Mouse (Mus musculus) adipocyte (in vitro differentiated cells): ENCODE data around the gene Nup93.
"Not testable (repeated sequence)": the region's sequence is repeated elsewhere in the genome, so short reads cannot be mapped to it uniquely, and the experiment has no call there.

Experiments
- DNase-seq: peaks from one replicate; pipeline ENCODE4 v3.0.0-alpha.2; 2016; ENCODE audit warnings: low spot score

Gene Nup93

DNA sequence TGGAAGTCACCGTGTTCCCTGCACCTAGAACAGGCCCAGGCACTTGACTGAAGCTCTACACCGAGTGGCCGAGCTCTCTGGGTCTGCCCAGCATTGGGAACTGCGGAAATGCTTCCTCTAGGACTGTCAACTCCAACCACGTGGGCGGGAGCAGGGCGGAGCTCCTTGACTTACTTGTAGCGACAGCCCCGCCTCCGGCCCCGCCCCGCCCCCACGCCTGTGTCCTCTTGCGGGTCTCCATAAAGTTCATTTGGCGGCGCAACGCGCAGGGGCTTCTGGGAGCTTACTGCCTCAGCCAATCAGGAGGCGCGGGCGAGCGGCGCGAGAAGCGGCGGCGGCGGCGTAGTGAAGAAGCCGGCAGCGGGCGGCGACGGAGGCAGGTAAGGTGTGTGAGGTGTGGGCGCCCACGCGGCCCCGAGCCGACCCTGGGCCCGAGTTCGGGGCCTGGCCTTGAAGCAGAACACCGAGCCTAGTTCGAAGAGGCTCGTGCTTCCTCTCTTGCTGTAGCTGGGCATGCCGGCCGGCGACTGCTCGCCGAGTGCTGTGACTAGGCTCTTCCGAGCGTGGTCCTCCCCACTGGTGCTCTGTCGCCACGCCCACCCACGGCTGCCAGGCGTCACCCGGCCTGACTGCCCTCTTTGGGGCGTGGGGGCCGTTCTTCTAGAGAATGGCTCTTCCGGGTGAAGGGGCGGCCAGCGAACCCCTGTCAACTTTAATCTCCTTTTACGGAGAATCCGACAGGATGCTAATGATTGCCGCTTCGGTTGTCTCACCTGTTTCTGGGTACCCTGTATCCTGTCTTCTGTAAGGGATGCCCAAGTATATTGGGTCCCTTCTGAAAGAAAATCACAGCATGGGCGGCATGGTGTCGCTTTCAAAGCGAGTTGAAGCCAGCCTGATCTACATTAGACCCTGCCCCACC, at the start of gene Nup93:
Gene Nup93, plus strand, starts transcription at position 313 of the 922 bp plus-strand sequence.
- DNase-seq = peak; percentile 99

- not testable (repeated sequence) for DNase-seq
Observed at GRCm38 (mm10) chr8:94165772-94166171, 48.6 kb upstream of the Nup93 start.

- DNase-seq = peak; percentile 94
Observed at GRCm38 (mm10) chr8:94167244-94167643, 47.1 kb upstream of the Nup93 start.

DNA sequence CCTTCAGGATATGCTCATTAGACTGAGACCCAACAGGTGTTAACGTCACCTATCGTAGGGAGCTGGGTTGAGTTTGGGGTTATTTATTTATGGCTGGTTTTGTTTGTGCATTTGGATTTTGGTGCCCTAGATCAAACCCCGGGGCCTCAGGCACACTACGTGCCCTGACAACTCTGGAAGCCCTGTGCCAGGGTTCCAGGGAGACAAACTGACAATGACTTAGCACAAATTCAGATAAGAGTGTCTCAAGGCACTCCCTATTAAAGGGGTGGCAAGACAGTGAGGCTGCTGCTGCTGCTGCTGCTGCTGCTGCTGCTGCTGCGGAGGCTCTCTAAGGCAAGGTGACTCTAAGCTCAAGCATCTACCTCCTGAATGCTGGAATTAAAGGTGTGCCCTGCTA, 44.8 kb upstream of the Nup93 start:
- DNase-seq = no peak

DNA sequence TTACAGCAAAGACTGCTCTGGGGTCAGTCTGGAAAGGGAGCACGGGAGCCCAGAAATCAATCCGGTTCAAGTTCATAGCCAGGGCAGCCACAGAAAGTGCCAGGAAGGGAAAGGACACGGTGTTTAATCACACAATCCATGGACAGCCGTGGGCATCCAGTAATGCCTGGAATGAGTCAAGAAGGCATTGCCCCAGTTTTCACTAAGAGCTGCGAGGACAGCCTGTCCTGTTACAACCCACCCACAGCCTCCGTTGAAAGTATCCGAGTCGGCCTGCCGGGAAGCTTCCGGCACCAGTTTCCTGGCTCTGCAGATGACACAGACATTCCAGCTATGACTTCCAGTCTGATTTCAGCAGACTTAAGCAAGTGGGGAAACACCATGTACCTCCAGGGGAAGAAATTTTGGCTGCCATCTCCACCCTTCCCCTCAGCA, 43.0 kb upstream of the Nup93 start:
- DNase-seq = peak; percentile 62

- DNase-seq = peak; percentile 61
Observed at GRCm38 (mm10) chr8:94172075-94172808, 42.1 kb upstream of the Nup93 start, which contains the start of gene Mt2. Gene Mt2 (plus strand): TSS chr8:94172664.

- no peak for DNase-seq
Observed at GRCm38 (mm10) chr8:94172809-94173732, 41.3 kb upstream of the Nup93 start.

DNA sequence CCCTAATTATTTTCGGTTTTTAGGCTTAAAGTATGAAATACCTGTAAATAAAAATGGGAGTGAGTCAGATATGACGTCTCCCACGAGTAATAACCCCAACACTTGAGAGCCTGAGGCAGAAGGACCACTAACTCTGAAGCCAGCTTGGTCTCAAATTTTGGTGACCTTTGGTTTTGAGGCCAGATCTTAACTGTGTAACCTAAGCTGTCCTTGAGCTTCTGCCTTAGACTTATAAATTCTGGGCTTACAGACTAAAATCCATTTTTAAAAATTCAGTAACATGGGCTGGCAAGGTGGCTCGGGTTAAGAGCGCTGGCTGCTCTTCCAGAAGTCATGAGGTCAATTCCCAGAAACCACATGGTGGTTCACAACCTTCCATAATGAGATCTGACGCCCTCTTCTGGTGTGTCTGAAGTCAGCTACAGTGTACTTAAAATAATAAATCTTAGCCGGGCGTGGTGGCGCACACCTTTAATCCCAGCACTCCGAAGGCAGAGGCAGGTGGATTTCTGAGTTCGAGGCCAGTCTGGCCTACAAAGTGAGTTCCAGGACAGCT, 40.4 kb upstream of the Nup93 start:
- DNase-seq = no peak

- no peak for DNase-seq
Observed at GRCm38 (mm10) chr8:94174619-94175213, 39.6 kb upstream of the Nup93 start.

DNA sequence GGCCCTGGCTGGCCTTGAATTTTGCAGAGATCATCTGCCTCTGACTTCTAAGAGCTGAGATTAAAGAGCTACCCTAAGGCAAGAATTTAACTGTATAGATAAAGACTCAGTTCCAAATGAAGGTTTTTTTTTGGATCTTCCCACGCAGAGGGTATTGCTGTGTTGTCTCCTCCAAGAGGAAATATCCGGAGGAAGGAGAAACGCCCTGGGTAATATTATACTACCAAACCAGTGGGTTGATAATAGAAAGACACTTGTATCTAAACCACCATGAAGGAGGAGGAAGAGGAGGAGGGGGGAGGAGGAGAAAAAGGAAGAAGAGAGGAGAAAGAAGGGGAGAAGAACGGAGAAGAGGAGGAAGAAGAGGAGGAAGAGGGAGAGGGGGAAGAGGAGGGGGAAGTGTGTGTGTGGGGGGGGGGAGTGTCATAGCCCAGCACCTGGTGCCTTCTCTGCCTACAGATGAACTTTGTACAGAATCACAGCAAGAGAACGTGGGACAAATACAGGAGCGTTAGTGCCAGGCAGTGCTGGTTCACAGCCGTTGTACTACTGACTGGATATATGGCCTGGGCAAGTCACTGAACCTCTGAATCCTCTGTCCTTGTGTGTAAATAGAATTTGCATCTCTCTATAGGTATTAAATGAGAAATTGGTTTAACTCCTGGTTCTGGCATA, 36.5 kb upstream of the Nup93 start:
- DNase-seq = no peak

DNA sequence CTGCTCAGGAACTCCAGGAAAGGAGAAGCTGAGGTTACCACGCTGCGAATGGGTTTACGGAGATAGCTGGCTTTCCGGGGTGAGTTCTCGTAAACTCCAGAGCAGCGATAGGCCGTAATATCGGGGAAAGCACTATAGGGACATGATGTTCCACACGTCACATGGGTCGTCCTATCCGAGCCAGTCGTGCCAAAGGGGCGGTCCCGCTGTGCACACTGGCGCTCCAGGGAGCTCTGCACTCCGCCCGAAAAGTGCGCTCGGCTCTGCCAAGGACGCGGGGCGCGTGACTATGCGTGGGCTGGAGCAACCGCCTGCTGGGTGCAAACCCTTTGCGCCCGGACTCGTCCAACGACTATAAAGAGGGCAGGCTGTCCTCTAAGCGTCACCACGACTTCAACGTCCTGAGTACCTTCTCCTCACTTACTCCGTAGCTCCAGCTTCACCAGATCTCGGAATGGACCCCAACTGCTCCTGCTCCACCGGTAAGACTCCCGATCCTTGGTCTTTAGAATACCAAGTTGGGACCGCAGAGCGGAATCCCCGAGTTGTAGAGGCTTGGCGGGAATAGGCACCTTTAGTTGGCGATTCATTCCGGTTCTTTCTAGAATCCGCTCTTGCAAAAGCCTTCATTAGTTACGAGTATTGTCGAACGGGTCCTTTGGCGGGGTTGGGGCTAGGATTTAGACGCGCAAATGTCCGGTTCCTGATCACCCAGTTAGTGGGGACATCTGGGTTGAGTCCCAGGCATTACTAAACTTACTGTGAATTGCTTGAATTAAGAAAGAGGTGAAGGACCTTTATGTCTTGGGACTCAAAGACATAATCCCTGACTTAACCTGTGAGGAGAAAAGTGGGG, 35.3 kb upstream of the Nup93 start, which contains the start of gene Mt1:
Gene Mt1, plus strand, starts transcription at position 226 of the 856 bp plus-strand sequence.
- peak; percentile 99 for DNase-seq

GRCm38 (mm10) chr8:94179713-94180560, 34.4 kb upstream of the Nup93 start:
- peak; percentile 62 for DNase-seq

- peak; percentile 45 for DNase-seq
Observed at GRCm38 (mm10) chr8:94180561-94180908, 33.8 kb upstream of the Nup93 start.

- DNase-seq = peak; percentile 39
Observed at GRCm38 (mm10) chr8:94182055-94182929, 32.1 kb upstream of the Nup93 start.

- DNase-seq = peak; percentile 90
Observed at GRCm38 (mm10) chr8:94183117-94183516, 31.2 kb upstream of the Nup93 start.

- no peak for DNase-seq
Observed at GRCm38 (mm10) chr8:94184357-94184843, 30.0 kb upstream of the Nup93 start.

GRCm38 (mm10) chr8:94185791-94186190, 28.6 kb upstream of the Nup93 start:
- DNase-seq = no peak
